Mouse (Mus musculus): Measurements from ENCODE around the gene Dnajb14.
"Not testable (repeated sequence)": the region's sequence is repeated elsewhere in the genome, so short reads cannot be mapped to it uniquely, and the experiment has no call there.

Dnajb14 gene

GRCm38 (mm10) chr3:137917694-137918171 lies 50.3 kb downstream of the Dnajb14 start:
- DNase-seq (ENCODE audit: low spot score in 2 of 2) = no peak

GRCm38 (mm10) chr3:137918172-137918931 lies 50.9 kb downstream of the Dnajb14 start, which contains the start of gene Lamtor3:
Gene Lamtor3 (plus strand): TSS chr3:137918506.
- peak; percentile 76 to 83 for DNase-seq (ENCODE audit: low spot score in 2 of 2)

GRCm38 (mm10) chr3:137918932-137919311 lies 51.4 kb downstream of the Dnajb14 start:
- peak; percentile 22 to 31 for DNase-seq (ENCODE audit: low spot score in 2 of 2)

- no peak for DNase-seq (ENCODE audit: low spot score in 2 of 2)
Measured at GRCm38 (mm10) chr3:137919398-137919797, 51.9 kb downstream of the Dnajb14 start.

DNA sequence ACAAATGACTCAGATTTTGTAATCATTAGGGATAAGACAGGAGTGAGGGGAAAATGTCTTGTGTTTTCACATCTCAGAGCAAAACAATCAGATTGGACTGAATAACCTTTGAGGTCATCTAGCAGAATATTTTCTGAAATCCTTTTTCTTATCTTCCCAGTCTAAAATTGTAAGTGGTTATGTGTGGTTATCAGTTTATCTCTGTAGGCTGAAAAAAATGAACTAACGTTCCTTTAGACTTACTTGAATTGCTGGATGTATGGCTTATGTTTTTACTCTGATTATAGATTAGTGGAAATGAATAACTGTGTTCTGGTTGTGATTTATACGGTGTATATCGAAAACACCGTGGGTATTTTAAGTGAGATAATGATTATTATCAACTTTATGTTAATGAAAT lies 53.1 kb downstream of the Dnajb14 start:
- DNase-seq (ENCODE audit: low spot score in 2 of 2) = no peak

- no peak for DNase-seq (ENCODE audit: low spot score in 2 of 2)
Measured at GRCm38 (mm10) chr3:137927010-137927409, 59.5 kb downstream of the Dnajb14 start.

DNA sequence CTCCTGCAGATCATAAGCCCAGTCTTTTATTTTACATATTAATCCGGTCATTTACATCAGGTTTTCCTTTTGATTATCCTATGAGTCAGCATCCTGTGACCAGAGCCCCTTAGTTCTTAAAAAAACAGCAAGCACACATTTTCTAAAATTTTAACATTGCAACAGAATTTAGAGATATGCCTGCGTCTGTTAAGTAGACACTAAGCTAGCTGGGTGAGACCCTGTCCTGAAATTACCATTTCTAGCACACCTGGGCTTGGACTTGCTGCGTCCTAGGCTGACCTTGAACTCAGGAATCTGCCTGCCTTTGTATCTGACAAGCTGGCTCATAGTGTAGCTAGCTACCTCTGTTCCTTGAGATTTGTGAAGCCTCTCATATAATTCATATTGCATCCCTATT lies 62.5 kb downstream of the Dnajb14 start:
- no peak for DNase-seq (ENCODE audit: low spot score in 2 of 2)

DNA sequence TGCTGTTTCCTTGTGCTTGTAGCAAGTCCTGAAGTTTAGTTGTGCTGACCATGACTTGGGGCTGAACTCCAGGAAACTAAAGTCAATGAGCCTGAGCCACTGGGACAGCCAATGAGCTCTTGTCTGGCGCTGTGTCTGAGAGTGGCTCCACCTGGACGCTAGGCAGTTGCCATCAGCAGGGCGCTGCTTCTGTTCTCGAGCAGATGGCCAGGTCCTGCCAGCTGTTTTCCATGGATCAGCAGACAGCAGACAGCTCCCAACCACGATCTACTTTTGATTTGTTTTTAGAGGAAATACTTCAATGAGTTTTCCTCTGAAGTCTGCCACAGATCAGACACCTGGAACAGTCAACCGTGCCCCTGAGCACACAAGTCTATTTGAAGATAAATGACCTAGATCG lies 65.3 kb downstream of the Dnajb14 start:
- no peak for DNase-seq (ENCODE audit: low spot score in 2 of 2)

DNA sequence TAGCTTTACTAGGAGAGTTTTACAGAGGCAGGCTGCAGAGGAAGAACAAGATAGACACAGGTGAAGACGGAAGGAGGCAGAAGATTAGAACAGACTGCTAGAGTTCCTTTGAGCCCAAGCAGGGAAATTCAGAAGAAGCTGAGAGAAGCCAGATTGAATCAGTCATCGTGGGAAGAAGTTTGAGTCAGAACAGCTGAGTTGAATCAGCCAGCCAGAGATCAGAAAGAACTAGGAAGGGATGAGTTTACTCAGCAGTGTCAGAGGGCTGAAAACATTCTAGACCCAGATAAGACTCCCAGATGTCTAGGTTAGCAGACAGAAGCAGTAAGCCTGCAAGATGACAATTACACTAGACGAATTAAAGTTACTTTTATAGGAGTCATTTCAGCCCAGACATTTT lies 66.5 kb downstream of the Dnajb14 start:
- no peak for DNase-seq (ENCODE audit: low spot score in 2 of 2)

DNA sequence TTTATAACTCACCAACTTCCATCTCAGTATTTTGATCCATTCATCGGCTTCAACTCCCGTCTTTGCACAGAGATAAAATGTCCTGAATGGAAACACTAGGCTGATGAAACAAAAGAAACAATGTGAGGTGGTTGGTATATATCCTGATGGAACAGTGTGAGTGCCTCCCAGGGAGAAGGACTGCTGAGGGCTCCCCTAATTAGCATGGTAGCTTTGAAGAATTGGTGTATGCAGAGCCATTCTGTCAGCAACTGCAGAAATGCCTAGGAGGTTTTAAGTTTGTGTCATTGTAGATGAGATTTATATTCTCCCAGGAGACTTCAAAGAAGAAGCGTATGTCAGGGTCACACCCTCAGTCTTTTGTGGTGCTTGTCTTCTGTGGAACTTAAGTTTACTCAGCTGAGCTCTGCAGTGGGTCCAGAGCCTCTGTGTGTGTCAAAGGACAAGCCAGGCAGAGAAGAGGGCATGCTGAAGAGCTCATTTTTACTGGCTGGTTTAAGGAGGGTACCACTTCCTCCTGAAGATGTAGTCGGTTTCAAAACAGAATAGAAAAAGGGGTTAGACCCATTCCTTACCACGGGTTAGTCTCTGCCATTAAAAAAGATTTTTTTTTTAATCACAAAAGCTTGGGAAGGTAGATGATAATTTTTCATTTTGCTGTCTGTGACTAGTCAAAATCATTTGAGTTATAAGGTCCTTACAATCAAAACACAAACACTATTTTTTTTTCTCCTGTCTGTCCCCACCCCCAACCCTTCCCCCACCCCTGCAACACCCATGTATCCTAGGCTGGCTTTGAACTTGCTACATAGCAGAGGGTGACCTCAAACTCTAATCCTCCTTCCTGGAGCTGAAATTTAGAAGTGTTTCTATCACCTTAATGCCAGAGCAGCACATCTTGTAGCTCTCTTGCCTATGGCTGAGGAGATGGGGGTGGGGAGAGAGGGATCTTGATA lies 68.4 kb downstream of the Dnajb14 start:
- no peak for DNase-seq (ENCODE audit: low spot score in 2 of 2)

- no peak for DNase-seq (ENCODE audit: low spot score in 2 of 2)
Measured at GRCm38 (mm10) chr3:137936541-137936940, 69.1 kb downstream of the Dnajb14 start.

DNA sequence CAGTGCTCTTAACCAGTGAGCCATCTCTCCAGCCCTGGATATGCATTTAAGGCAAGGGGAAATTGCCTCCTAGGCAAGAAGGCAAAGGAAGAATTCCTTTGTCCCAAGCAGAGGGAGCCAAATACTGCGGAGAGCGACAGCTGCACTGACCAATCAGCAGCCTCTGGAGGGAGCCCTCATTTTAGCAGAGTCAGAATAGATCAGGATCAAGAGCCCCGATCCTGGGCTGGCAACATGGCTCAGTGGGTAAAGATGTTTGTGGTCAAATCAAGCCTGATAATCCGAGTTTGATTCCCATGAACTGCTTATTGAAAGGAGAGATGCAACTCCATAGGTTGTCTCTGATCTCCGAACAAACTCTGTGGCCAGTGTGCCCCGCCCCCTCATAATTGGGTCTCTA lies 71.1 kb downstream of the Dnajb14 start:
- DNase-seq (ENCODE audit: low spot score in 2 of 2) = peak in 1 of 2 experiments; percentile 42

DNA sequence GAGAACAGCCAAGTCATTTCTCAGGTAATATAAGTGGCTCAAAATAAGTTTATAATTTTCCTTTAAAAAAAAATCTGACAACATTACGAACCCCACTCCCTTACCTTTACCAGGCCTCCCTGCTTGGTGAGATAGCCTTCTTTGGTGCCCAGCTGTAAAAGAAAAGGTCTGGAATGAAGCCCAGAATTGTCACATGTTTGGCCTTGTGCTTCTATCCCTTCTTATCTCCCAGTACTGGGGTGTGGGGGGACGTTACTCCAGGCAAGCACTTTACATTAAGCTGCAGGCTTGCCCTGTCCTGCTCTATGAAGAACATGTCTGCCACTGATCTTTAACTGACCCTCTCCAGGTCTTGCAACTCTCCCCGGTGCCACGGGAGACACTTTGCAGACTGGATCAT lies 73.3 kb downstream of the Dnajb14 start:
- DNase-seq (ENCODE audit: low spot score in 2 of 2) = no peak

- no peak for DNase-seq (ENCODE audit: low spot score in 2 of 2)
Measured at GRCm38 (mm10) chr3:137941555-137941954, 74.1 kb downstream of the Dnajb14 start.

DNA sequence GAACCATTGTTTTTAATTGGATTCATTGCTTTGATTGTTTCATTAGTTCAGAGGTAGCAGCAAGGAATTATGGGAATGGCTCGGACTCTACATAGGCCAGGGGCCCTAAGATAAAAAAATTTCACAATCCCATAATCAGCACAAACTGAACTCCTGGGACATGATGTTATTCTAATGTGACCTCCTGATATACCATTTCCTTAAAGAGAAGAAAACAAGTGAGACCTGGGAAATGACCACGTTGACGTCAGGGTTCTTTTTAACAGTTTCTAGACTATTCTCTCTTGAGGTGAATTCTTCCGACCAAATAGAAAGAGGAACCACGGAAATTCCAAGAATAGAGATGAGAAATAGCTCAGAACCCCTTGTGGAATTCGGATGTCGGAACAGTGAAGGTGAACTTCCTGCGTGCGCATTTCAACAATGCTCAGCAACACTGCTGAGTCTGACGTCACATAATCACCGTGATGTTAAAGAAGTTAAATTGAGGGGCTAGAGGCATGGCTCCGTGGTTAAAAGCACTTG lies 74.7 kb downstream of the Dnajb14 start:
- DNase-seq (ENCODE audit: low spot score in 2 of 2) = no peak

- DNase-seq (ENCODE audit: low spot score in 2 of 2) = no peak
Measured at GRCm38 (mm10) chr3:137943737-137944154, 76.3 kb downstream of the Dnajb14 start.

DNA sequence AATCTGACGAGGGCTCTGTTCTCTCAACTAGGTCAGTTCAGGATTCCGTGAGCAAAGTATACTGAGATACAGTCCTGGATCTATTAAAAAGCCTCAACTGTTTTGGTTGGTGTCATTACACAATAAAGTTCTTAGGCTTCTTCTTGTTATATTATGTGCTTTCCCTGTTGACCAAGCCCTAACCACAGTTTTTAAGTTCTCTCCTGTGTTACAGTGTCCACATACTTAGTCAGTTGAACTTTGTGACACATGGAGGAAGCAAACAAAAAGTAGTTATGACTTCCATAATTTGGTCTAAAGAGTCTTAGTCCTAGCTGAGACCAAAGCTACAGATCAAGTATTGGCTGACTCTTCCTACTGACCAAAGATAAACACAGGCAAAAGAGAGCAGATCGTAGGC lies 79.4 kb downstream of the Dnajb14 start:
- no peak for DNase-seq (ENCODE audit: low spot score in 2 of 2)

DNA sequence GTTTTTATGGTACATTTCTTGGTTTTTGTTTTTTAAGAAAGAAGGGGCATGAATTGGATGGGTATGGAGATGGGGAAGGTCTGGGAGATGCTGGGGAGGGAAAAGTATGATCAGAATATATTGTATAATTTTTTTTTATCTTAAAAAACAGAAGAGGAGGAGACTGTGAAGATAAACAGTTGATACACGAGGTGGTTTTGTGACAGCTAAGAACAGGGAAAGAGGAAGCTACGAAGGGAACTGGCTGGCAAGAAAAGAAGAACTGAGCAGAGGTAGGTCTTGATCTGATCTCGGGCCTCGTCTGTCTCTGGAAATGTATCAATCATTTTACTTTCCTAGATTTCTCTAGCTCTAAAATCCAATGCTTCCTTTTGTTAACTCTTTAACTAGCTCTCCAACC lies 80.0 kb downstream of the Dnajb14 start:
- no peak for DNase-seq (ENCODE audit: low spot score in 2 of 2)

DNA sequence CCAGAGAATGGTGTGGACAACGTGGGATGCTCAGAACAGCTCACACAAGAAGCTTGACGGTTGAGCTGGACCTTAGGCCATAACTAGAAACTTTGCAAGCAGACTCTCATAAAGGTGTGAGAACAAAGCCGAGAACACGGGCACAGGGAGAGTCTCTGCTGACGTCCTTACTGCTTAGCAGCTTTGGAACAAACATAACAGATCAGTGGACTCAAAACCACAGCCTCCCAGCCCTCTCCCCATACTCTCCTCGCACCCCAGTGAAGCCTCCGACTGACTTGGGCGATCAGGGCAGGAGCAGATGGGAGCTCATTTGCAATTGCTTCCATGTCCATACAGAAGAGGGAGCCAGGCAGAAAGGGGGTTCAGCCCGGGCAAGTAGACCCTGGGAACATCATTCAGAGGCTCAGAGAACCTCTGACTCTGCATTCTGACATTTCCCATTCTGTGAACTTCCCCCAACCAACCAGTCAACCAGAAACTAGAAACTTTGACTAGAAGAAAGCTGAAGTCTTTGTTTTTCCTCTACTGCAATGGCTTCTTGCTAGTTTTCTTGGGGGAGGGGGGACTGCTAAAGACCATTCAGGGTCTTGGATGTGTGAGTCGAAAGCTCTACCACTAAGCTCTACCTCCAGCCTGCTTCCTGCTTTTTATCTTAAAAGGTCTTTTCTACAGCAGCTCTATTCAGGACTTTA lies 82.9 kb downstream of the Dnajb14 start:
- DNase-seq (ENCODE audit: low spot score in 2 of 2) = no peak

DNA sequence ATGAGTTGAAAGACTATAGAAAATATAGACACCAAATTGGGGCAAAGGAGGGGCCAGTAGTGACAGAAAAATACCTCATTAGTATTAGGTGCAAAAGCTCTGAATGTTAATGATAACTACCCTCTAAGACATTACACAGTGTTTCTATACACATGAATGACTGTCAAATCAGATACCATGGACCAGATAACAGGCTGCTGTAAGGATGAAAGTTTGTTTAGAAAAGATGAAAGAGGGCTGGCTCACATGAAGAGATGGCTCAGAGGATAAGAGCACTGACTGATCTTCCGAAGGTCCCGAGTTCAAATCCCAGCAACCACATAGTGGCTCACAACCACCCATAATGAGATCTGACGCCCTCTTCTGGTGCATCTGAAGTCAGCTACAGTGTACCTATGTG lies 83.8 kb downstream of the Dnajb14 start:
- not testable (repeated sequence) for DNase-seq (ENCODE audit: low spot score in 2 of 2)

GRCm38 (mm10) chr3:137951819-137952218 lies 84.3 kb downstream of the Dnajb14 start:
- DNase-seq (ENCODE audit: low spot score in 2 of 2) = no peak
